Mouse (Mus musculus) gastrocnemius, postnatal 14 days (tissue): Measurements from ENCODE around the gene Hspg2. TPM values are rescaled to one million over a fixed set of nuclear protein-coding genes. Genes with fewer than 3 reads are reported as not detected.

Experiments
- DNase-seq: peaks from one replicate; pipeline ENCODE4 v3.0.0; 2021; ENCODE audit warnings: mixed read lengths
- intact Hi-C: fragments of 180-260 bp; cut with DNase I; formaldehyde crosslinking; loops from one replicate; pipeline ENCODE4 v1.15.1; 2025; ENCODE audit warnings: low total_unique reads
- total RNA-seq, 2 experiments: library from RNA; stranded (reverse); gene quantifications; 2 replicates each; pipeline ENCODE4 v1.2.3; 2021

Gene Hspg2
- total RNA-seq, 2 experiments from 2014 or later = 193 to 224 TPM

GRCm38 (mm10) chr4:137476761-137477237 is 8.2 kb downstream of the Hspg2 start:
- peak; percentile 91 for DNase-seq
- intact Hi-C loops = no loop called here

DNA sequence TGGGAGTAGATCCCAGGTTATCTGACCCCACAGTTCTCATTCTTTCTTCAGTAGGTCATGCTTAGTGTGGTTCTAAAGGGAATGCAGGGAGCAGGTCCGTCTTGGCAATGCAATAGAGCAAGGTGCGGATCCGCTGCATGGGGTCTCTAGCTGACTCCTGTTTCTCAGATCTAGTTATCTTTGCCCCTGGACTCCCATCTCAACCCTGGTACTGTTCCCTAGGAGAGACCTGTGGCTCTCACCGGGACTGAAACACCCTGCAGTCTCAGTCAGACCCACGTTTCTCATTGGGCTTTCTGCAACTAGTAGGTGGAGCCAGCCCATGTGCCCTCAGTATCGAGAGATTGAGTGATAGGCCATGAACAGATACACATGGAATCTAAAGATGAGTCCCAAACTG is 9.0 kb downstream of the Hspg2 start:
- intact Hi-C loops = no loop called here
- DNase-seq = no peak

- DNase-seq = no peak
- intact Hi-C loops = no loop called here
Measured at GRCm38 (mm10) chr4:137478306-137478705, 9.7 kb downstream of the Hspg2 start.

DNA sequence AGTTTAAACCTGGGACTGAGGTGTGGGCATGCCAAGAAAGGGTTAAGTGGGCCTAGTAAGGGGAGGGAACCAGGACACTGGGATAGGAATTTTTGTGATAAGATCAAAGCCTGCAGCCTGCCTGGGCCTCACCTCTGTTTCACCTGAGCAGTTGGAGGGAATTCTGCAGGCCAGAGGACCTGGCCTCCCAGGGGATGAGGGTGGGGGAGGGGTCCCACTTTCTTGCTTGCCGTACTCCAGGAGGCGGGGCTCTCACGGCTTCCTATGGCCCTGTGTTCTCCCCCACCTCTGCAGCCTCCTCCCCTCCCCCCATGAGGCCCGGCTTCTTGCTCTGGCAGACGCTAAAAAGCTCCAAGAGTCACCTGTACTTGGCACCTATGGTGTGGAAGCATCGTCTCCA is 11.2 kb downstream of the Hspg2 start:
- no peak for DNase-seq
- intact Hi-C loops = no loop called here

- intact Hi-C loops = no loop called here
- no peak for DNase-seq
Measured at GRCm38 (mm10) chr4:137480191-137480992, 11.8 kb downstream of the Hspg2 start.

GRCm38 (mm10) chr4:137480993-137481340 is 12.4 kb downstream of the Hspg2 start:
- DNase-seq = no peak
- intact Hi-C loops = no loop called here

DNA sequence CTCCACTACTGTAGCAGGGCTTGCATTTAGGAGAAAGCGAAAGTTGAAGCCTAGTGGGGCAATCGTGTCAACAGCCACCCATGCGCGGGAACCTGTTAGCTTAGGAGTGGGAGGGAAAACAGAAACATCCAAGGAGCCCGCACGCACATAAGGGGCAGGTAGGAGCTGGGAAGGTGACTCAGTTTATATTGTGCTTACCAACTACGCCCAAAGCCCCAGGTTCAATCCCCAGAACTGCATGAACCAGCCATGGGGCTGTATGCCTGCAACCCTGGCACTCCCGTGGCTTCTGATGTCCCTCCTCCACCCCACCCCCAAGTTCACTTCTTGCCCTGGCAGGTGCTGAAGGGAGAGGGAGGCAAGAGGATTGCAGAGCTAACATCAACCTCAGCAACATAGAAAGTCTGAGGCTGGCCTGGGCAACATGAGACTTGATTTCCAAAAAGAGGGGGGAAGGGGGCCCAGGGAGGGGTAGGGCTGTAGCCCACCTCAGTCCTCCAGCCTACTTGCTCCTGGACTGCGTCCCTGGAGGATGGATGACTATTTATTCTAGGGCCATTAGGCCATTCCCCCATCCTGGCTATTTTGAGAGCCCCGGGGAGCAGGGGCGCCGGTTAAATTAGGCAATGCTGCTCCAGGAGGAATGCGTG is 12.9 kb downstream of the Hspg2 start:
- no peak for DNase-seq
- intact Hi-C loops = no loop called here

GRCm38 (mm10) chr4:137483871-137484270 is 15.3 kb downstream of the Hspg2 start:
- intact Hi-C loops = no loop called here

GRCm38 (mm10) chr4:137484586-137484985 is 16.0 kb downstream of the Hspg2 start:
- DNase-seq = peak; percentile 75
- intact Hi-C loops = no loop called here

More at GRCm38 (mm10) chr4:137483871-137484270, 15.3 kb downstream of the Hspg2 start:
- DNase-seq = no peak

DNA sequence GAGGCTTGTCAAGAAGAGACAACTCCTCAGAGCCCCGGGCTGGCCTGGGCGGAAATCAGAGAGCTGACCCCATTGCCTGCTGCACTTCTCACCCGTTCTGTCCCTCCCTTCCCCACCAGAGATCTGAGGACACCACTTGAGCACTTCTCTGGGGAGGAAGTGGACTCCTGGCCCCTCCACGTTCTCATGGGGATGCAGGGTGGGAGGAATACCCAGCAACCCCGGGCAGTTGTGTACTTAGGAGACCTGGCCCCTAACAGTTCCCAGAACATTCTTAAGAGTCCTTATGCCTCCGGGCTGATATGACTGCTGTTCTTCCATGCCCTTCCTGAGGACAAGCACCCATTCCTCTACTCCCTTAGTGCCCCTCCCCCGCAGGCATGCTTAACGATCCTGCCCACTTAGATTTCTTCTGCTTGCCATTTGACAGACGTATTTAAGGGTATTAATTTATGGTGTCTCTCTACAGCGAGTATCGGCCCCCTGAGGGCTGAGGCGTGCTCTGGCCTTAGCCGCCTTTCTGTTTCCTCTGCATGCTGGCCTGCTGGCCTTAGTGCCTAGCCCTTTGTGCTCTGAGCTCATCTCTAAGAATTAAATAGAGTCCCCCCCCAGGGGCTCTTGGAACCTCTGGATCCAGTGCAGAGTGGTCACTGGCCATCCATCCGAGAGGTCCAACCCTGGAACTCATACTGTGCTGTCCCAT is 16.8 kb downstream of the Hspg2 start:
- DNase-seq = peak; percentile 28
- intact Hi-C loops = no loop called here

DNA sequence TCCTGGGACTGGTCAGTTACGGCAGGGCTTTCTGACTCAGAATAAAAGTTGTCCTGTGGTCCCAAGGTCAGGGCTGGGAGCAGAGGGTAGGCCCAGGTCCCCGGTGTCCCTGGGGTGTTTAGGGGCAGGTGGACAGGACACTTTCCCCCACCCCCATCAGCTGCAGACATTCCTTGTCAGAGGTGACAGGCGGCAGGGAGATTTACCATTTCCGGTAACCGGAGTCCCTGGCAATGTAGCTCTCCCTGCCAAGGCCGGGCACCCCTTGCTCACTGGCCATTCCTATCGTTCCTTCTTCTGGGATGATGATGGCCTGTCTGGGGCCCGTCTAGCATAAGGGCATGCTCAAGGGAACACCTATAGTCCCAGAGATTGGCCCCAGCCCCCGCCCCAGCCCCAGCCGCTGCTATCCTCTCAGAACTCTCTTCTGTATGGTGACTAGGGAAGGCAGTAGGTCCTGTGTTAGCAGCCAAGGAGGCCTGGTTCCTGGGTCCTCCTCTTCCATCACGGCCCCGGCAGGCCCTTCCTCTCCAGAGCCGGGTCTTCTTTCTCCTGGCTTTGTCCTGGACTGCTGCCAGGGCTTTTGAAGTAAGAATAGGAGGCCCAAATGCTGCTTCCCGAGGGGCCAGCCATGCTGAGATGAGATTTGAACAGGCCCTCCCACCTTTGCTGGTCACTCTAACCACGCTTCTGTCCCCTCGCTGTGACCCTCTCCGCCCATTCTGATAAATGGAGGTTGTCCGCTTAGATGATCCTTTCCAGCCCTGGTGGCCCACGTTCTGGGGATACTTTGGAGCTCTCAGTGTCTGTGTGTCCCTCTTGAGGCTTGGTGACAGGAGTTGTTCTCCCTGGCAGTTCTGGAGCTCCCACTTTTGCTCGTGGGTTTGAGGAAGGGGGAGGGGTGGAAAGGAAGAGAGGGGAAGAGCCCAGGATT is 17.8 kb downstream of the Hspg2 start:
- DNase-seq = no peak
- intact Hi-C loops = no loop called here

GRCm38 (mm10) chr4:137487286-137488000 is 18.9 kb downstream of the Hspg2 start:
- DNase-seq = peak; percentile 90
- intact Hi-C loops = no loop called here

GRCm38 (mm10) chr4:137488038-137488437 is 19.5 kb downstream of the Hspg2 start:
- no peak for DNase-seq
- intact Hi-C loops = no loop called here

- DNase-seq = peak; percentile 79
- intact Hi-C loops = no loop called here
Measured at GRCm38 (mm10) chr4:137488571-137489303, 20.2 kb downstream of the Hspg2 start.

DNA sequence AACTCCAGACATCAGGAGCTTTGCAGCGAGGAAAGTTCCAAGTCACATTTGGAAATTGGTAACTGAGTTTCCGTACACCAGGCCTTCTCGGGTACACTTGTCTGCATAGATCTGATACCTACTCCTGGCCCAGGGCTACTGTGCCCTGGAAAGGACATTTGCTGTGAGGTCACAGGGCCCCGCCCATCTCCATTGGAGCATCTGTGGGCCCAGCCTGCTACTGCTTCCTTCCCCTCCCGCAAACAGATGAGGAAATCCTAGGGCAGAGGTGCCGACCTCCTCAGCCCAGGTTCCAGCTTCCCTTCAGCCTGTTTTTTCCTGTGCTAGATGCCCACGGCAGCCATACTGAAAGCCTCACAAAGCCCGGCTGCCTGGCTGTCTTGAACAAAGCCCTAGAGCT is 21.4 kb downstream of the Hspg2 start:
- intact Hi-C loops = no loop called here
- no peak for DNase-seq

DNA sequence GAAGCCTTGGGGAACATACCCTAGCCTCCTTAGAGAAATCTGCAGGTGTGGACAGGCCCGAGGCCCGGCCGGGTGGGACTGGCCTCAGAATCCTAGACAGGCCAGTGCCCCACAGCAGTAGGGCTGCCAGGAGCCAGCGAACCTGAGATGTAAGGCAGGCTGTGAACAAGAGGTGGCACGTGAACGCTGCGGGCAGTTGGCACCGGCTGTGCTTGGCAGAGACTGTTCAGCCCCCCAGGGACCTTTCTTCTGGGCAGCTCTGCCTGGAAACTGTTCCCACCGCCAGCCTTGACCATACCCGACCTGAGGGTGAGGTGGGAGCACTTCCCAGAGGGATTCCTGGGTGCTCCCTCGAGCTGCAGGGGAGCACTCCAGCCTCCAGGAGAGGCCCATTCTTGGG is 24.0 kb downstream of the Hspg2 start:
- no peak for DNase-seq
- intact Hi-C loops = no loop called here

GRCm38 (mm10) chr4:137493187-137493586 is 24.6 kb downstream of the Hspg2 start:
- no peak for DNase-seq
- intact Hi-C loops = no loop called here
